Mouse (Mus musculus): ENCODE results near the gene F2rl1. TPM values are rescaled to one million over a fixed set of nuclear protein-coding genes. Genes with fewer than 3 reads are reported as not detected.

Gene F2rl1
- 24.8 TPM for polyA plus RNA-seq (2017; shearing (Covaris generic))

GRCm38 (mm10) chr13:95524674-95525491, at the start of gene F2rl1:
TSS of gene F2rl1 (minus strand) at chr13:95525227.

GRCm38 (mm10) chr13:95478671-95479413, 46.2 kb downstream of the F2rl1 start, which contains the start of gene S100z:
TSS of gene S100z (minus strand) at chr13:95478721.

Other genes with a start within 250 kb of the F2rl1 start
- 0.95 TPM for gene Zbed3, start 201.6 kb downstream of the F2rl1 start, polyA plus RNA-seq (2017; shearing (Covaris generic))
- gene Aggf1, start 149.9 kb downstream of the F2rl1 start, polyA plus RNA-seq (2017; shearing (Covaris generic)): 4.3 TPM
- gene Crhbp, start 80.3 kb downstream of the F2rl1 start, polyA plus RNA-seq (2017; shearing (Covaris generic)): not detected
- not detected for gene S100z, start 46.5 kb downstream of the F2rl1 start, polyA plus RNA-seq (2017; shearing (Covaris generic))
- gene F2r, start 93.3 kb upstream of the F2rl1 start, polyA plus RNA-seq (2017; shearing (Covaris generic)): 47.7 TPM
- 5.0 TPM for gene F2rl2, start 171.6 kb upstream of the F2rl1 start, polyA plus RNA-seq (2017; shearing (Covaris generic))

Data from activated CD4-positive, CD25-positive, alpha-beta regulatory T cell, adult 9 weeks (primary cell).